Mouse (Mus musculus): ENCODE measurements around the gene Tnfsf15. TPM values are rescaled to one million over a fixed set of nuclear protein-coding genes. Genes with fewer than 3 reads are reported as not detected.

The Tnfsf15 gene
- polyA plus RNA-seq, 1 experiment = 0.25 TPM

DNA sequence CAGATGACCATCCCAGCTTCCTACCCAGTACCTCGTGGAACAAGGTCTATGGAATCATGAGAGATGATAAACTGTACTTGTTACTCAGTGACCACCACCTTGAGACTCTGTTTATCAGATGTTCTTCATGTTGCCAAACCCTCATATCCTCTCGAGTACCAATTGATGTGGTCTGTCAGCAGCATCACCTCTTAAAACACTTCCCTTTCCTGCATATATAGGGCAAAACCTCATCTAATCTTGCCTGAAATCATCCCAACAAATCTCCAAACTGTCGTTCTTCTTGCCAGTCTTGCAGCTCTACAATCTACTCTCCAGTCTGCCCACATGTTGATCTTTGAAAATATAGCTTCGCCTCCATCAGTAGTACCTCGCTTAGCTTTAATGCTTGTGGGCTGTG is 40.7 kb downstream of the Tnfsf15 start:
- H3K4me3 ChIP-seq (ENCODE audit: low read depth, low read length) = no peak overlapping the region
- TF ChIP-seq POLR2A (IDR thresholded peaks at IDR 0.05; ENCODE audit: low read depth, low read length) = no peak
- TF ChIP-seq CTCF (IDR thresholded peaks at IDR 0.05; ENCODE audit: extremely low read depth, insufficient read length, insufficient replicate concordance, low read depth, low read length) = no peak
- H3K36me3 ChIP-seq (ENCODE audit: control insufficient read depth, insufficient read depth, low read length) = no peaks in the 10 kb centered on the region
- H3K27me3 ChIP-seq (ENCODE audit: control insufficient read depth, insufficient read depth, low read length) = no peaks in the 10 kb centered on the region
- H3K27ac ChIP-seq (ENCODE audit: insufficient read depth, low read depth, low read length) = no peak overlapping the region
- WGBS = 69% methylated on average over 5 of the region's 5 CpGs
- H3K4me1 ChIP-seq (ENCODE audit: control insufficient read depth, insufficient read depth, insufficient read length, low read length) = no peaks in the 10 kb centered on the region; the same call in 1 of the 2 replicates

- Histone ChIP-seq H3K36me3 (ENCODE audit: control insufficient read depth, insufficient read depth, low read length) (no peaks in the 10 kb centered on the region), H3K4me1 (ENCODE audit: control insufficient read depth, insufficient read depth, insufficient read length, low read length) (peaks cover 2% of the 10 kb centered on the region; the same call in 1 of the 2 replicates), H3K27me3 (ENCODE audit: control insufficient read depth, insufficient read depth, low read length) (no peaks in the 10 kb centered on the region), H3K27ac (ENCODE audit: insufficient read depth, low read depth, low read length) (no peak overlapping the region), H3K4me3 (ENCODE audit: low read depth, low read length) (no peak overlapping the region)
- TF ChIP-seq POLR2A (IDR thresholded peaks at IDR 0.05; ENCODE audit: low read depth, low read length) = no peak
- no peak for TF ChIP-seq CTCF (IDR thresholded peaks at IDR 0.05; ENCODE audit: extremely low read depth, insufficient read length, insufficient replicate concordance, low read depth, low read length)
- 87% methylated on average over 2 of the region's 2 CpGs for WGBS
Measured at GRCm38 (mm10) chr4:63703686-63704085, 41.2 kb downstream of the Tnfsf15 start.

GRCm38 (mm10) chr4:63702006-63702704 is 42.8 kb downstream of the Tnfsf15 start:
- no peaks in the 10 kb centered on the region for H3K27me3 ChIP-seq (ENCODE audit: control insufficient read depth, insufficient read depth, low read length)
- no peak overlapping the region for H3K27ac ChIP-seq (ENCODE audit: insufficient read depth, low read depth, low read length)
- TF ChIP-seq CTCF (IDR thresholded peaks at IDR 0.05; ENCODE audit: extremely low read depth, insufficient read length, insufficient replicate concordance, low read depth, low read length) = no peak
- no peak for TF ChIP-seq POLR2A (IDR thresholded peaks at IDR 0.05; ENCODE audit: low read depth, low read length)
- no peak overlapping the region for H3K4me3 ChIP-seq (ENCODE audit: low read depth, low read length)
- WGBS = 85% methylated on average over 4 of the region's 4 CpGs
- peaks cover 2% of the 10 kb centered on the region; the same call in 1 of the 2 replicates for H3K4me1 ChIP-seq (ENCODE audit: control insufficient read depth, insufficient read depth, insufficient read length, low read length)
- H3K36me3 ChIP-seq (ENCODE audit: control insufficient read depth, insufficient read depth, low read length) = no peaks in the 10 kb centered on the region

GRCm38 (mm10) chr4:63699749-63700148 is 45.2 kb downstream of the Tnfsf15 start:
- H3K4me3 ChIP-seq (ENCODE audit: low read depth, low read length) = no peak overlapping the region
- WGBS = 53% methylated on average over 3 of the region's 3 CpGs
- no peaks in the 10 kb centered on the region for H3K27me3 ChIP-seq (ENCODE audit: control insufficient read depth, insufficient read depth, low read length)
- no peak overlapping the region for H3K27ac ChIP-seq (ENCODE audit: insufficient read depth, low read depth, low read length)
- peaks cover 2% of the 10 kb centered on the region; the same call in 1 of the 2 replicates for H3K4me1 ChIP-seq (ENCODE audit: control insufficient read depth, insufficient read depth, insufficient read length, low read length)
- TF ChIP-seq CTCF (IDR thresholded peaks at IDR 0.05; ENCODE audit: extremely low read depth, insufficient read length, insufficient replicate concordance, low read depth, low read length) (no peak), POLR2A (IDR thresholded peaks at IDR 0.05; ENCODE audit: low read depth, low read length) (no peak)
- no peaks in the 10 kb centered on the region for H3K36me3 ChIP-seq (ENCODE audit: control insufficient read depth, insufficient read depth, low read length)

GRCm38 (mm10) chr4:63696921-63697320 is 48.0 kb downstream of the Tnfsf15 start:
- H3K27me3 ChIP-seq (ENCODE audit: control insufficient read depth, insufficient read depth, low read length) = no peaks in the 10 kb centered on the region
- no peak for TF ChIP-seq POLR2A (IDR thresholded peaks at IDR 0.05; ENCODE audit: low read depth, low read length)
- TF ChIP-seq CTCF (IDR thresholded peaks at IDR 0.05; ENCODE audit: extremely low read depth, insufficient read length, insufficient replicate concordance, low read depth, low read length) = no peak
- H3K27ac ChIP-seq (ENCODE audit: insufficient read depth, low read depth, low read length) = no peak overlapping the region
- H3K4me1 ChIP-seq (ENCODE audit: control insufficient read depth, insufficient read depth, insufficient read length, low read length) = peaks cover 2% of the 10 kb centered on the region; the same call in 1 of the 2 replicates
- no peak overlapping the region for H3K4me3 ChIP-seq (ENCODE audit: low read depth, low read length)
- H3K36me3 ChIP-seq (ENCODE audit: control insufficient read depth, insufficient read depth, low read length) = no peaks in the 10 kb centered on the region
- 93% methylated on average over 4 of the region's 4 CpGs for WGBS

DNA sequence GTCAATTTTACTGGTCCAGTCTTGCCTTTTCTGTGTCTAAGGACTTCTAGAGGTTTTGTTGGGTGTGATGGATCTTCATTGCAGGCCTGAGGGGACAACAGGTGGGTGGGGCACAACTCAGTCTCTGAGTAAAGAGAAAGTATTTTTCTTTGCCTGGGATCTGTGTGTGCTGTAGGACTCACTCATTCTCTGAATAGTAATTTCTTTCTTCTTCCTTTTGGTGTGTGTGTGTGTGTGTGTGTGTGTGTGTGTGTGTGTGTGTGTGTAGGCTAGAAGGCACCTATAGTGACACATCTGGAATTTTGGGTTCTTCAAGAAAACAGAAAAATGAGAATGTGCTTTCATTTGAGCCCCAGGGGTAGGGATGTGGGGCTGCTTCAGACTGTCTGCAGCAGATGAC is 52.6 kb downstream of the Tnfsf15 start:
- TF ChIP-seq CTCF (IDR thresholded peaks at IDR 0.05; ENCODE audit: extremely low read depth, insufficient read length, insufficient replicate concordance, low read depth, low read length) (no peak), POLR2A (IDR thresholded peaks at IDR 0.05; ENCODE audit: low read depth, low read length) (no peak)
- H3K27ac ChIP-seq (ENCODE audit: insufficient read depth, low read depth, low read length) = no peak overlapping the region
- no peak overlapping the region for H3K4me3 ChIP-seq (ENCODE audit: low read depth, low read length)
- no peaks in the 10 kb centered on the region for H3K36me3 ChIP-seq (ENCODE audit: control insufficient read depth, insufficient read depth, low read length)
- no peaks in the 10 kb centered on the region for H3K4me1 ChIP-seq (ENCODE audit: control insufficient read depth, insufficient read depth, insufficient read length, low read length)
- H3K27me3 ChIP-seq (ENCODE audit: control insufficient read depth, insufficient read depth, low read length) = no peaks in the 10 kb centered on the region

DNA sequence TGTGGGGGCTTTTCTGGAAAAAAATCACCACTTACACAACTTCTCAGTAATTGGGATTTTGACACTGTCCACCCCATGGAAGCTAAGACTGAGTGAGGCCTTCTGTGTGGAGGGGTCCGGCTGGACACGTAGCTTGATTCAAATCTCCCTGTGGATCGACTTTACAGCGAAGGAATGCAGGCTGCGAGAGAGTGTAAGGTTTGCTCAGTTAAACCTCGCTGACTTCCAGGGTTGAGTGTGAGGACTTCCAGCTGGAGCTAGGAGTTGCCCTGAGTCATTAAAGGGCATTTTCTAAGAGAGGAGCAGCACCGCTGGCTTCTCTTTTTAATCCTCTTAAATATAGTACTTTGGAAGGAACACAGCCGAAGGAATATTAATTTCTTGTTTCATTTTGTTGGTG is 57.5 kb downstream of the Tnfsf15 start:
- no peaks in the 10 kb centered on the region for H3K36me3 ChIP-seq (ENCODE audit: control insufficient read depth, insufficient read depth, low read length)
- no peaks in the 10 kb centered on the region for H3K27me3 ChIP-seq (ENCODE audit: control insufficient read depth, insufficient read depth, low read length)
- no peak overlapping the region for H3K27ac ChIP-seq (ENCODE audit: insufficient read depth, low read depth, low read length)
- H3K4me1 ChIP-seq (ENCODE audit: control insufficient read depth, insufficient read depth, insufficient read length, low read length) = peaks cover 11% of the 10 kb centered on the region; the same call in 1 of the 2 replicates
- TF ChIP-seq CTCF (IDR thresholded peaks at IDR 0.05; ENCODE audit: extremely low read depth, insufficient read length, insufficient replicate concordance, low read depth, low read length) = no peak
- TF ChIP-seq POLR2A (IDR thresholded peaks at IDR 0.05; ENCODE audit: low read depth, low read length) = no peak
- no peak overlapping the region for H3K4me3 ChIP-seq (ENCODE audit: low read depth, low read length)
- WGBS = 90% methylated on average over 8 of the region's 8 CpGs
